Mouse (Mus musculus) stomach, postnatal 0 days (tissue): ENCODE measurements at regions not wholly inside any gene's neighbourhood (a gene's known extent, or its start where the extent isn't known, plus 50 kb on each side); places are given as distances from the start of the nearest gene placed in this dataset.

ENCODE experiments used
- CTCF ChIP-seq: IDR thresholded peaks from 2 replicates; pipeline ENCODE4 v1.5.1; 2016; ENCODE audit warnings: antibody characterized with exemption, low read depth, mild to moderate bottlenecking, moderate library complexity
- EP300 ChIP-seq: optimal IDR thresholded peaks from 2 replicates; pipeline ENCODE3; 2016; ENCODE audit warnings: antibody characterized with exemption

- no peak for TF ChIP-seq CTCF
- no peak for TF ChIP-seq EP300
These were observed 151.3 kb downstream of the Ktn1 start for GRCm38 (mm10) chr14:47799564-47799963.
